In the genomic region with DNA sequence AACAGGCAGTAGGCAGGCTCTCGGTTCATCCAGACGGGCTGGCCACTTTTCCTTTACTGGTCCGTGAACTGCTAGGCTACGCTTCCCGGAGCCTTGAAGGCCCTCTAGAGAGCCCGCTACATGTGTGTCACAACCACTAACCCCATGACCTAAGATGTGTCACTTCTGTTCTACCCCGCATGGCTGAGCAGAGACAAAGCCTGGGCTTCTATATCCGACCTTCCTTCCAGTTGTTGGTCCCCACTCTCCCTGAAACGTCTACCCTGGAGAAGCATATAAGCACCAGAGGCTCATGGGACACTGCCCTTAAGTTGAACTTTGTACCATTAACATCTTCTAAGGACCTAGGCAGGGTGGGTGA, we compare ENCODE assay signal across 21 mouse cellular contexts.
"Had no signal": no experiment of that assay in that cellular context is flagged by ENCODE, and none has a peak within 500 bp of the region (broad histone marks: within the 10 kb centered on the region; RNA-seq: fewer than 3 reads in every experiment).

No protein-coding gene starts in this region.

- H3K27me3 ChIP-seq: heart, embryonic 13.5 days; heart, embryonic 15.5 days; hindbrain, embryonic 12.5 days; intestine, embryonic 15.5 days; limb, embryonic 12.5 days; liver, embryonic 13.5 days had no signal

- H3K4me1 ChIP-seq: hindbrain, embryonic 10.5 days; hindbrain, embryonic 12.5 days; intestine, embryonic 15.5 days; limb, embryonic 10.5 days; limb, embryonic 12.5 days; liver, embryonic 13.5 days had no signal

- H3K4me2 ChIP-seq: heart, embryonic 11.5 days; heart, embryonic 13.5 days; heart, embryonic 15.5 days; hindbrain, embryonic 12.5 days; hindbrain, embryonic 14.5 days; intestine, embryonic 15.5 days; limb, embryonic 12.5 days; liver, embryonic 11.5 days; liver, embryonic 13.5 days had no signal

- H3K9me3 ChIP-seq: heart, embryonic 13.5 days; heart, embryonic 15.5 days; hindbrain, embryonic 10.5 days; hindbrain, embryonic 12.5 days; intestine, embryonic 15.5 days; limb, embryonic 10.5 days; limb, embryonic 12.5 days; liver, embryonic 13.5 days had no signal

- DNase-seq: gastrocnemius, postnatal 14 days; gastrocnemius, postnatal 36 days; kidney, postnatal 10 days; kidney, postnatal 4 days; liver; liver, embryonic 13.5 days had no signal

- H3K27ac ChIP-seq: heart, embryonic 13.5 days; heart, embryonic 15.5 days; hindbrain, embryonic 10.5 days; hindbrain, embryonic 12.5 days; hindbrain, embryonic 14.5 days; intestine, embryonic 15.5 days; layer of hippocampus, adult 2 months; left cerebral cortex, adult 2 months; limb, embryonic 10.5 days; limb, embryonic 12.5 days; liver, embryonic 13.5 days had no signal

- ATAC-seq: hindbrain, embryonic 16.5 days; inflammation-experienced regulatory T-cells, adult 6 months; intestine, embryonic 15.5 days; intestine, postnatal 0 days had no signal

- H3K4me3 ChIP-seq: heart, embryonic 13.5 days; heart, embryonic 15.5 days; hindbrain, embryonic 10.5 days; hindbrain, embryonic 12.5 days; intestine, embryonic 15.5 days; layer of hippocampus, adult 2 months; left cerebral cortex, adult 2 months; limb, embryonic 10.5 days; limb, embryonic 12.5 days; liver, embryonic 13.5 days had no signal

- H3K36me3 ChIP-seq: hindbrain, embryonic 10.5 days; hindbrain, embryonic 12.5 days; intestine, embryonic 15.5 days; limb, embryonic 10.5 days; limb, embryonic 12.5 days; liver, embryonic 13.5 days had no signal

- H3K9ac ChIP-seq: heart, embryonic 13.5 days; heart, embryonic 15.5 days; hindbrain, embryonic 12.5 days; hindbrain, embryonic 14.5 days; intestine, embryonic 15.5 days; liver, embryonic 13.5 days had no signal
